Mouse (Mus musculus) inflammation-experienced regulatory T-cells (primary cell): Measurements from ENCODE around the gene Triml1. TPM values are rescaled to one million over a fixed set of nuclear protein-coding genes. Genes with fewer than 3 reads are reported as not detected.

Experiments
- polyA plus RNA-seq, 2 experiments: library from polyadenylated mRNA; unstranded; fragments of 100-300 nt; shearing (Covaris generic); gene quantifications; one replicate each; pipeline ENCODE4 v1.2.1; 2017

The Triml1 gene
- under 1 TPM; 0.22 to 0.29 TPM for polyA plus RNA-seq

GRCm38 (mm10) chr8:43141386-43141785 is at the start of gene Triml1:
Gene Triml1, minus strand, starts transcription at chr8:43141486.

GRCm38 (mm10) chr8:43180054-43180690 is 38.9 kb upstream of the Triml1 start, which contains the start of gene Triml2:
Gene Triml2, plus strand, starts transcription at chr8:43180541.

Other genes with a start within 250 kb of the Triml1 start
- gene Triml2, start 39.1 kb upstream of the Triml1 start, polyA plus RNA-seq: under 1 TPM in 1 of 2 experiments, not detected in 1; 0.28 TPM
- gene Zfp42, start 165.5 kb upstream of the Triml1 start, polyA plus RNA-seq: under 1 TPM in 1 of 2 experiments, not detected in 1; 0.08 TPM